In genomic region chr16:30477791-30478190, GRCm38 (mm10) we compare ENCODE assay signal across 25 mouse cellular contexts.
"Had no signal": no experiment of that assay in that cellular context is flagged by ENCODE, and none has a peak within 500 bp of the region (broad histone marks: within the 10 kb centered on the region; RNA-seq: fewer than 3 reads in every experiment).

No protein-coding gene starts in this region.

- DNase-seq: gastrocnemius, adult 2 months; gastrocnemius, postnatal 10 days; gastrocnemius, postnatal 25 days; heart, adult 18-20 months; heart, postnatal 10 days; heart, postnatal 4 days; kidney, postnatal 14 days; liver; liver, embryonic 13.5 days; liver, postnatal 0 days had no signal

- H3K4me1 ChIP-seq: intestine, embryonic 15.5 days; limb, embryonic 10.5 days; limb, embryonic 12.5 days; liver, embryonic 13.5 days; liver, embryonic 15.5 days had no signal

- H3K9me3 ChIP-seq: heart, embryonic 10.5 days; heart, embryonic 12.5 days; hindbrain, embryonic 10.5 days; hindbrain, embryonic 12.5 days; intestine, embryonic 15.5 days; limb, embryonic 10.5 days; limb, embryonic 12.5 days; liver, embryonic 13.5 days; liver, embryonic 15.5 days had no signal

- H3K4me2 ChIP-seq: heart, embryonic 12.5 days; hindbrain, embryonic 12.5 days; hindbrain, embryonic 14.5 days; intestine, embryonic 15.5 days; limb, embryonic 12.5 days; liver, embryonic 13.5 days; liver, embryonic 15.5 days had no signal

- ATAC-seq: forebrain, embryonic 16.5 days; hindbrain, embryonic 16.5 days; inflammation-experienced regulatory T-cells, adult 6 months; intestine, embryonic 15.5 days; intestine, postnatal 0 days; liver, postnatal 0 days had no signal

- H3K36me3 ChIP-seq: heart, embryonic 10.5 days; heart, embryonic 12.5 days; hindbrain, embryonic 10.5 days; hindbrain, embryonic 12.5 days; intestine, embryonic 15.5 days; limb, embryonic 10.5 days; limb, embryonic 12.5 days; liver, embryonic 13.5 days; liver, embryonic 15.5 days had no signal

- H3K27me3 ChIP-seq: heart, embryonic 12.5 days; hindbrain, embryonic 12.5 days; intestine, embryonic 15.5 days; limb, embryonic 12.5 days; liver, embryonic 15.5 days had no signal

- H3K9ac ChIP-seq: heart, embryonic 12.5 days; hindbrain, embryonic 12.5 days; hindbrain, embryonic 14.5 days; intestine, embryonic 15.5 days; limb, embryonic 12.5 days; liver, embryonic 13.5 days; liver, embryonic 15.5 days; liver, postnatal 0 days had no signal

- H3K27ac ChIP-seq: gastrocnemius, adult 2 months; heart, embryonic 10.5 days; hindbrain, embryonic 10.5 days; hindbrain, embryonic 12.5 days; hindbrain, embryonic 14.5 days; intestine, embryonic 15.5 days; layer of hippocampus, adult 2 months; left cerebral cortex, adult 2 months; limb, embryonic 10.5 days; limb, embryonic 12.5 days; liver, embryonic 13.5 days; liver, embryonic 15.5 days had no signal

- H3K4me3 ChIP-seq: gastrocnemius, adult 2 months; heart, embryonic 10.5 days; heart, embryonic 12.5 days; hindbrain, embryonic 10.5 days; hindbrain, embryonic 12.5 days; intestine, embryonic 15.5 days; layer of hippocampus, adult 2 months; left cerebral cortex, adult 2 months; limb, embryonic 10.5 days; limb, embryonic 12.5 days; liver, embryonic 13.5 days; liver, embryonic 15.5 days had no signal
